Mouse (Mus musculus): ENCODE results near the gene Evl. TPM values are rescaled to one million over a fixed set of nuclear protein-coding genes. Genes with fewer than 3 reads are reported as not detected.

Gene Evl
- polyA plus RNA-seq, 1 experiment from 2014 or later: 48.3 TPM

DNA sequence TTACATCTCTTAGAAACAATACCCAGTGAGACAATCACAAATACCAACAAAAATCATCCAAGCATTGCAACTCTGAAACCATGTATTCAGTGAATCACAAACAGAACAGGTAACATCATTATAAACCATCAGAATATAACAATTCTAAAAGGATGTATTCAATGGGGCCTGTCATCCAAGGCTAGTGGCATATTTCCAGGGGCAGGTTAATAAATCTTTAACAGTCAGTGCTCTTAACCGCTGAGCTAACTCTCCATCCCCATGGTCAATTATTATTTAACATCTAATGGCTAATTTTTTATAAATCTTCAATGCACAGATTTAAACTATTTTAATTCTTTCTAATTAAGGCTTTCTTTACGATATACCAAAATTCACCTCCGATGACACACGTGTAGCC, 167.9 kb downstream of the Evl start:
- no peaks in the 10 kb centered on the region for H3K9me3 ChIP-seq
- H3K27me3 ChIP-seq (replicated peaks): no peaks in the 10 kb centered on the region
- H3K9ac ChIP-seq: no peak overlapping the region
- H3K4me2 ChIP-seq: no peak overlapping the region
- no peak for ATAC-seq (ENCODE audit: insufficient read depth, low FRiP score, low read depth)
- 91% methylated on average over 4 of the region's 4 CpGs for WGBS
- no peaks in the 10 kb centered on the region for H3K4me1 ChIP-seq
- no peak overlapping the region for H3K27ac ChIP-seq
- H3K4me3 ChIP-seq (replicated peaks): no peak overlapping the region
- H3K36me3 ChIP-seq: no peaks in the 10 kb centered on the region

- H3K9ac ChIP-seq: no peak overlapping the region
- no peak overlapping the region for H3K4me3 ChIP-seq (replicated peaks)
- no peak overlapping the region for H3K27ac ChIP-seq
- H3K9me3 ChIP-seq: no peaks in the 10 kb centered on the region
- H3K4me2 ChIP-seq: no peak overlapping the region
- no peaks in the 10 kb centered on the region for H3K4me1 ChIP-seq
- H3K36me3 ChIP-seq: no peaks in the 10 kb centered on the region
- no peak for ATAC-seq (ENCODE audit: insufficient read depth, low FRiP score, low read depth)
- 84% methylated on average over 3 of the region's 3 CpGs for WGBS
- no peaks in the 10 kb centered on the region for H3K27me3 ChIP-seq (replicated peaks)
Observed at GRCm38 (mm10) chr12:108723841-108724240, 169.3 kb downstream of the Evl start.

DNA sequence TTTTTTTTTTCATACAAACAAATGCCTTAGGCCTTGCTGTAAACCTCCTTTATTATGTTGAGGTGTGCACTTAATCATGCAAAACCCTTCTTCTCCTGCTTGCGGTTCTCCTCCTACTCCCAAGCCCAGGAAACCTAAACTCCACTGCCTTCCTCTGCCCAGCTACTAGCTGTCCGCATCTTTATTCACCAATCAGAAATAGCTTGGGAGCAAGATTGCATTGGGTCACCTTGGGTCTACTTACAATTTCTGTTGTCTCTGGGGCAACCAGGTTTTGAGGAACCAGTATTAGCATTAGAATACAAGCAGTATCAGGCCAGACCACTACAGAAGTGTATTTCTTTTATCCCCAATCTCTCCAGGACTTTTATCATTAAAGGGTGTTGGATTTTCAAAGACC, 179.9 kb downstream of the Evl start:
- H3K4me2 ChIP-seq: no peak overlapping the region
- no peaks in the 10 kb centered on the region for H3K36me3 ChIP-seq
- ATAC-seq (ENCODE audit: insufficient read depth, low FRiP score, low read depth): no peak
- H3K4me1 ChIP-seq: no peaks in the 10 kb centered on the region
- H3K9me3 ChIP-seq: no peaks in the 10 kb centered on the region
- no peak overlapping the region for H3K4me3 ChIP-seq (replicated peaks)
- no peak overlapping the region for H3K27ac ChIP-seq
- no peaks in the 10 kb centered on the region for H3K27me3 ChIP-seq (replicated peaks)
- 89% methylated on average over 2 of the region's 2 CpGs for WGBS
- no peak overlapping the region for H3K9ac ChIP-seq

DNA sequence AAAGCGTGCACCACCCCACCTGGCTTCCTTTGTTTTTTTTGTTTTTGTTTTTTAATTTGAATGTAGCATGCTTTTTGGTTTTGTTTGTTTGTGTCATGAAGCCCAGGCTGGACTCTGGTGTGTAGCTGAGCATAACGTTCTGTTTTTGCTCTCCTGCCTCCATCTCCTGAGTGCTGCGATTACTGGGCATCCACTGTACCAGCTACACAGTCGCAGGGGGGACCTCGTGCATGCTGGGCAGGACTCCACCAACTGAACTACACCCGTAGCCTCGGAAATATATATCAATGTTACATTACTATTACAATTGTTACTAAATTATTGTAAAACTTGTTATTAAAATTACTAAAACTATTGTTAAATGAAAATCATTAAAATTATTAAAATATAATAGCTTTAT, 183.3 kb downstream of the Evl start:
- no peak overlapping the region for H3K27ac ChIP-seq
- 90% methylated on average over 7 of the region's 7 CpGs for WGBS
- H3K9ac ChIP-seq: no peak overlapping the region
- no peaks in the 10 kb centered on the region for H3K9me3 ChIP-seq
- no peak overlapping the region for H3K4me3 ChIP-seq (replicated peaks)
- H3K27me3 ChIP-seq (replicated peaks): no peaks in the 10 kb centered on the region
- no peaks in the 10 kb centered on the region for H3K4me1 ChIP-seq
- no peaks in the 10 kb centered on the region for H3K36me3 ChIP-seq
- no peak overlapping the region for H3K4me2 ChIP-seq
- no peak for ATAC-seq (ENCODE audit: insufficient read depth, low FRiP score, low read depth)

MicroRNAs encoded within 50 kb of the gene (microRNA counts, 519-probe panel; counts per million panel counts)
- microRNA mmu-miR-342-3p (3,326 counts per million, percentile 84 among the panel's probes with 10 or more counts), microRNA mmu-miR-342-5p (677 counts per million, percentile 2 among the panel's probes with 10 or more counts)

Small RNA genes within 50 kb of the gene (microRNA-seq; reads per million reads assigned to microRNA genes)
- gene Gm23872 (not detected), gene Mir342 (4,865 reads per million, percentile 89 among the genes with 10 or more reads in this experiment)

Other genes with a start within 250 kb of the Evl start
- gene Hhipl1, start 248.4 kb upstream of the Evl start, polyA plus RNA-seq (2015; fragmentation: Nextera tagmentation; extraction: Ambion mirVana): 0.87 and 0.88 TPM in 2 replicates
- gene Cyp46a1, start 220.3 kb upstream of the Evl start, polyA plus RNA-seq (2015; fragmentation: Nextera tagmentation; extraction: Ambion mirVana): 7.4 and 8.4 TPM in 2 replicates
- 67.6 and 72.2 TPM in 2 replicates for gene Eml1, start 183.8 kb upstream of the Evl start, polyA plus RNA-seq (2015; fragmentation: Nextera tagmentation; extraction: Ambion mirVana)
- gene Degs2, start 147.6 kb downstream of the Evl start, polyA plus RNA-seq (2015; fragmentation: Nextera tagmentation; extraction: Ambion mirVana): 35.2 and 37.4 TPM in 2 replicates
- gene Yy1, start 238.3 kb downstream of the Evl start, polyA plus RNA-seq (2015; fragmentation: Nextera tagmentation; extraction: Ambion mirVana): 17.0 and 17.9 TPM in 2 replicates